Mouse (Mus musculus) hindbrain, postnatal 0 days (tissue): ENCODE results near the gene Psrc1. TPM values are rescaled to one million over a fixed set of nuclear protein-coding genes. Genes with fewer than 3 reads are reported as not detected.

ENCODE experiments used
- ATAC-seq: fragments of 200-750 bp; cut with Nextera tagmentation; 2 replicates; pipeline ENCODE4 v1.8.0; 2017; ENCODE audit warnings: mild to moderate bottlenecking, moderate TSS enrichment, moderate library complexity
- DNase-seq: peaks from one replicate; pipeline ENCODE4 v3.0.0-alpha.2; 2015; ENCODE audit warnings: low spot score
- H3K27ac ChIP-seq: fragments of 300-500 bp; sonication (generic); 2 replicates; pipeline ENCODE4 v1.5.1; 2014; ENCODE audit warnings: mild to moderate bottlenecking
- H3K27me3 ChIP-seq: fragments of 300-500 bp; sonication (generic); 2 replicates; pipeline ENCODE4 v1.6.1; 2014; ENCODE audit warnings: low read length, mixed read lengths; ENCODE audit not compliant: insufficient read depth
- H3K36me3 ChIP-seq: fragments of 300-500 bp; sonication (generic); 2 replicates; pipeline ENCODE4 v1.6.1; 2014; ENCODE audit warnings: low read length, mixed read lengths; ENCODE audit not compliant: insufficient read depth
- H3K4me1 ChIP-seq: fragments of 300-500 bp; sonication (generic); 2 replicates; pipeline ENCODE4 v1.6.1; 2014; ENCODE audit warnings: antibody characterized with exemption, low read length, mixed read lengths; ENCODE audit not compliant: insufficient read depth
- H3K4me2 ChIP-seq: fragments of 300-500 bp; sonication (generic); 2 replicates; pipeline ENCODE4 v1.6.1; 2014; ENCODE audit warnings: low read depth, mild to moderate bottlenecking, low read length, moderate library complexity, mixed read lengths
- H3K4me3 ChIP-seq: fragments of 300-500 bp; sonication (generic); 2 replicates; pipeline ENCODE4 v1.5.1; 2014; ENCODE audit warnings: low read length
- H3K9ac ChIP-seq: fragments of 300-500 bp; sonication (generic); replicated peaks from 2 replicates; pipeline ENCODE4 v1.6.1; 2014; ENCODE audit warnings: mild to moderate bottlenecking, low read length, moderate library complexity, mixed read lengths
- H3K9me3 ChIP-seq: fragments of 300-500 bp; sonication (generic); 2 replicates; pipeline ENCODE4 v1.6.1; 2016; ENCODE audit warnings: low read length, mixed read lengths
- CTCF ChIP-seq: IDR thresholded peaks from 2 replicates; pipeline ENCODE4 v1.5.1; 2016; ENCODE audit warnings: antibody characterized with exemption, control low read depth, low read depth
- WGBS: fragments of 180-500 bp; shearing (Covaris S2); extraction: QIAGEN DNeasy Blood & Tissue Kit; methylation state at CpG from one replicate; pipeline ENCODE4 v1.1.7; 2014; 5-methylcytosine and 5-hydroxymethylcytosine counted together
- polyA plus RNA-seq: library from polyadenylated mRNA; unstranded; fragments of >200 nt; fragmentation: Nextera tagmentation; extraction: Ambion mirVana; gene quantifications from 2 replicates; pipeline ENCODE4 v1.2.1, GENCODE M21; 2015
- total RNA-seq: library from RNA; depleted of rRNA; stranded (reverse); fragments of >200 nt; gene quantifications from 2 replicates; pipeline ENCODE4 v1.2.3, GENCODE M21; 2014; rRNA removed

Psrc1 gene
- 11.0 and 15.0 TPM in 2 replicates for total RNA-seq
- 8.4 and 11.0 TPM in 2 replicates for polyA plus RNA-seq

DNA sequence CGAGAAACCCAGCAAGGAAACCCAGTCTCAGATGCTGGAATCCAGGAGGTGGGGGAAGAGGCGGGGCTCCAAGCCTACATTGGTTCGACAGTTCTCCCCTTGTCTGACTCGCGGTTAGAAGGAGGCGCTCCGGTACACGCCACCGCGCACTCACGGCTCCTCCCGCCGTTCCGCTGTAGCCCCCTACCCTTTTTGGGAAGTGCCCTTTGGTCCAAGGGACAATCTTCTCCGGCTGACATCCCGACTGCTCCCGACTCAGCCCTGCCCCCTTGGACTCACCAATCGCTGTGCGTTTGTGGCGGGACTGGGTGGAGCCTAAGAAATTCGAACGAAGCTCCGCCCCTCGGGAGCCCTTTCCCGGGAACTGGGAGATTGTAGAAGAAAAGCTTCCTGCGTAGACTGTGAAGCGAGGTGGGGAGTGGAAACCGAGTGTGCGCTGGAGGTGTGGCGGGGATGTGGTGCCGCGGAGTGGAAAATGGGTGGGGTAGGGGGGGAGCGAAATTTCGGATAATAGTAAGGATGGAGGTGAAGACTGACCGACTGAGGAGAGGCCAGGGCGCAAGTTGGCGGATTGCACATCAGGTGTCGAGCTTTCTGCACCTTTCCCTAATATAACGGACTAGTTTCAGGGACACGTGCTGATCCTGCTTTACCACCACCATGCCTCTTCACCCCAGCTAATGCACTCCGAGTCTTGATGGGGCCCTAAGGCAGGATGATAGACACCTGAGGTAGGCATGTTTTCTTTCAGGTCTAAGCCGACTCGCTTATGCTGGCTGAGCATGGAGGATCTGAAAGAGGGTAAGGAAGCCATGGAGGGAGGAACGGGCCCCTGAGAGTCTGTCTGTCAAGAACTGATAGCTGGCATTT, at the start of gene Psrc1:
Gene Psrc1 (plus strand): TSS at position 355 of the 870 bp plus-strand sequence.
- H3K27ac ChIP-seq: no peak within 1 kb of the TSS; the same call in 1 of the 2 replicates
- TF ChIP-seq CTCF: peak; percentile 19; the same call in 1 of the 2 replicates
- H3K4me3 ChIP-seq: peak within 1 kb of the TSS; percentile 64
- H3K4me2 ChIP-seq: peak within 1 kb of the TSS; percentile 78
- ATAC-seq (peak; percentile 94), DNase-seq (peak; percentile 93)
- no peaks in the 10 kb centered on the region for H3K36me3 ChIP-seq
- H3K4me1 ChIP-seq: no peaks in the 10 kb centered on the region
- peak within 1 kb of the TSS; percentile 43; the same call in 1 of the 2 replicates for H3K9ac ChIP-seq
- 1% methylated on average over 44 of the region's 44 CpGs for WGBS
- no peaks in the 10 kb centered on the region for H3K27me3 ChIP-seq
- H3K9me3 ChIP-seq: no peaks in the 10 kb centered on the region

DNA sequence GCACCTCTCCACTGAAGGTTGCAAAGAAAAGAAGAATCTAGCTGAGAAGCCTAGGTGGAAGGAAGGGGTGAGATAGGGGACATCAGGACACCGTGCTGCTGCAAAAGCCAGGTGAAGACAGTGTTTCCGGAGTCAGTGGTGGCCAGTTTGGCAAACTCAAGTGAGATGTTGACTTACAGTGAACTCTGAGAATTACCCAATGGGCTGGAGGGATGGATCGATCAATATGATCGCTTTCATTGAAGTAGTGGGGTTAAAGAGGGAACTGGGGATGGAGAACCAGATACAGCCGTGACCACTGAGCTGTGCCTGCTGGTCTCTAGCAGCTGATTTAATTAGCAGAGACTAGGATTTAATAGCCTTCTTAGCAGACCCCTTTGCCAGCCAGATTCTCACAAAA, 46.8 kb upstream of the Psrc1 start:
- 95% methylated on average over 5 of the region's 5 CpGs for WGBS
- ATAC-seq: no peak

GRCm38 (mm10) chr3:108341040-108341439, 42.6 kb upstream of the Psrc1 start:
- no peak for DNase-seq
- WGBS: 82% methylated on average over 2 of the region's 2 CpGs

More for the DNA sequence above, 46.8 kb upstream of the Psrc1 start:
- Histone ChIP-seq H3K4me1 (no peaks in the 10 kb centered on the region), H3K27ac (no peak overlapping the region), H3K9ac (no peak overlapping the region), H3K9me3 (no peaks in the 10 kb centered on the region), H3K4me2 (no peak overlapping the region), H3K4me3 (no peak overlapping the region), H3K27me3 (no peaks in the 10 kb centered on the region), H3K36me3 (peaks cover 55% of the 10 kb centered on the region)
- DNase-seq: no peak
- TF ChIP-seq CTCF: no peak

GRCm38 (mm10) chr3:108342185-108342584, 41.5 kb upstream of the Psrc1 start:
- no peak for ATAC-seq
- no peak for DNase-seq
- H3K36me3 ChIP-seq: peaks cover 69% of the 10 kb centered on the region
- H3K9ac ChIP-seq: no peak overlapping the region
- H3K27ac ChIP-seq: no peak overlapping the region
- TF ChIP-seq CTCF: no peak
- H3K4me2 ChIP-seq: no peak overlapping the region
- no peaks in the 10 kb centered on the region for H3K27me3 ChIP-seq
- no peaks in the 10 kb centered on the region for H3K4me1 ChIP-seq
- 78% methylated on average over 7 of the region's 7 CpGs for WGBS
- no peaks in the 10 kb centered on the region for H3K9me3 ChIP-seq
- no peak overlapping the region for H3K4me3 ChIP-seq

More at GRCm38 (mm10) chr3:108341040-108341439, 42.6 kb upstream of the Psrc1 start:
- H3K27ac ChIP-seq: no peak overlapping the region
- no peaks in the 10 kb centered on the region for H3K4me1 ChIP-seq
- H3K4me2 ChIP-seq: no peak overlapping the region
- no peak for TF ChIP-seq CTCF
- peaks cover 58% of the 10 kb centered on the region for H3K36me3 ChIP-seq
- H3K4me3 ChIP-seq: no peak overlapping the region
- no peak overlapping the region for H3K9ac ChIP-seq
- H3K9me3 ChIP-seq: no peaks in the 10 kb centered on the region
- H3K27me3 ChIP-seq: no peaks in the 10 kb centered on the region
- ATAC-seq: no peak

GRCm38 (mm10) chr3:108345855-108346254, 37.8 kb upstream of the Psrc1 start:
- H3K36me3 ChIP-seq: peaks cover 76% of the 10 kb centered on the region
- H3K9me3 ChIP-seq: no peaks in the 10 kb centered on the region
- H3K4me3 ChIP-seq: no peak overlapping the region
- no peak for TF ChIP-seq CTCF
- no peak overlapping the region for H3K4me2 ChIP-seq
- 88% methylated on average over 7 of the region's 7 CpGs for WGBS
- no peaks in the 10 kb centered on the region for H3K4me1 ChIP-seq
- DNase-seq: no peak
- no peak for ATAC-seq
- H3K9ac ChIP-seq: no peak overlapping the region
- no peak overlapping the region for H3K27ac ChIP-seq
- no peaks in the 10 kb centered on the region for H3K27me3 ChIP-seq

DNA sequence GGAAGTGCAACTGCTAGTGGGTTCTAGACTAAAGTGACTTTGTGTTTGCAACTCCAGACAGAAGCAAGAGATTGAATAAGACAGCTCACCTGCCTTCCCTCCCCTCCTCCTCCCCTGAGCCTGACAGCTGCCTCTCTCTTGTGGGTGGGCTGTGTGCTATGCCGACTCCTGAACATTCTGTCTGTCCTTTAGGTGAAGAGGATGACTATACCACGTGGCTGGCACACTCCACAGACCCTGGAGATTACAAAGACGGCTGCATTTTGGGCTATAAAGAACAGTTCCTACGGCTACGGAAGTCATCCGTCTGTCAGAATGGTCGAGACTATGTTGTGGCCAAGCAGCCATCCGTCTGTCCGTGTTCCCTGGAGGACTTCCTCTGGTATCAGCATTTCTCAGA, 35.3 kb upstream of the Psrc1 start:
- 82% methylated on average over 9 of the region's 9 CpGs for WGBS
- ATAC-seq (no peak), DNase-seq (no peak)
- Histone ChIP-seq H3K27me3 (no peaks in the 10 kb centered on the region), H3K4me2 (no peak overlapping the region), H3K27ac (no peak overlapping the region), H3K4me3 (no peak overlapping the region), H3K36me3 (peaks cover 74% of the 10 kb centered on the region), H3K4me1 (no peaks in the 10 kb centered on the region), H3K9ac (no peak overlapping the region), H3K9me3 (no peaks in the 10 kb centered on the region)
- TF ChIP-seq CTCF: no peak

- Histone ChIP-seq H3K4me1 (no peaks in the 10 kb centered on the region), H3K27me3 (no peaks in the 10 kb centered on the region), H3K27ac (no peak overlapping the region), H3K36me3 (peaks cover 64% of the 10 kb centered on the region), H3K9me3 (no peaks in the 10 kb centered on the region), H3K9ac (no peak overlapping the region), H3K4me3 (no peak overlapping the region), H3K4me2 (no peak overlapping the region)
- DNase-seq: no peak
- 93% methylated on average over 3 of the region's 3 CpGs for WGBS
- no peak for ATAC-seq
- no peak for TF ChIP-seq CTCF
Observed at GRCm38 (mm10) chr3:108355245-108355644, 28.4 kb upstream of the Psrc1 start.
